Mouse (Mus musculus) cerebellum, adult 9-10 months (tissue): ENCODE measurements around the gene U2surp.

Experiments
- DNase-seq: peaks from one replicate; pipeline ENCODE4 v3.0.0; 2022

The U2surp gene

DNA sequence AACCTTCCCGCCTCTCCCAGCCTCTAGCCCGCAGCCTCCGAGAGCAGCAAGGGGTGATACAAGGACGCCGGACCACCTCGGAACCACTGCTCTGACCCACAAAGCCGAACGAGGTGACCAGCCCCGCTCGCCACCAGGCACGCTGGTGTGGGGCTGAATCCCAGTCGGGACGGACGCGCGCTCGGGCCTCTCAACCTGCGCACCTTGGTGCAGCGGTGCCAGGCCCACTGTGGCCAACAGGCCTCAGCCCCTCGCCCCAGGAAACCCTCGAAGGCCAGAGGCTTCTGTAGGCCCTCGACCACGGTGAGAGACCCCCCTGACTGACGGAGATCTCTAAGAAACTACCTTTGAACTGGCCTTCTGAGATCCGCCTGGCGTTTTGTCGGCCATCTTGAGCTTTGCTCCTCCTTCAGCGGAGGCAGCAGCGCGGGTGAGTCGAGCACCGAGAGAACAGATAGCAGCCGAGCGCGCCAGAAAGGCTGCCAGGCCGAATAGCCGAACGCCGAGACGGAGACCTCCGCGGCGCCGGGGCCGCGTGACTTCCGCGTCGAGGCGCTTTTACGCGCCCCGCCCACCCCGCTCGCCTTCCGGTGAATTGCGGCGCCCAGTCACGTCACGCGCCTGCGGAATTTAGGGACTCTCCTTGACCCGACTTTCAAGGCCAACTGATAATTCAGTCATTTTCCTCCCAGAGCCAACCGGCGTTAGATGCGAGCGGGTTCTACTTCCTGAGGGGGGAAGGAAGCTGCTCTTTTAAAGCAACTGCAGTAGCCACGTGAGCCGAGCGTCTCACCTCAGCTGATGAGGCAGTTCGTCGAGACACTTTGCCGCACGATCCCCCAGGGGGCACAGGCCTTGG is at the start of gene U2surp:
Gene U2surp (minus strand): TSS at position 525 of the 859 bp plus-strand sequence.
- peak; percentile 95 for DNase-seq

DNA sequence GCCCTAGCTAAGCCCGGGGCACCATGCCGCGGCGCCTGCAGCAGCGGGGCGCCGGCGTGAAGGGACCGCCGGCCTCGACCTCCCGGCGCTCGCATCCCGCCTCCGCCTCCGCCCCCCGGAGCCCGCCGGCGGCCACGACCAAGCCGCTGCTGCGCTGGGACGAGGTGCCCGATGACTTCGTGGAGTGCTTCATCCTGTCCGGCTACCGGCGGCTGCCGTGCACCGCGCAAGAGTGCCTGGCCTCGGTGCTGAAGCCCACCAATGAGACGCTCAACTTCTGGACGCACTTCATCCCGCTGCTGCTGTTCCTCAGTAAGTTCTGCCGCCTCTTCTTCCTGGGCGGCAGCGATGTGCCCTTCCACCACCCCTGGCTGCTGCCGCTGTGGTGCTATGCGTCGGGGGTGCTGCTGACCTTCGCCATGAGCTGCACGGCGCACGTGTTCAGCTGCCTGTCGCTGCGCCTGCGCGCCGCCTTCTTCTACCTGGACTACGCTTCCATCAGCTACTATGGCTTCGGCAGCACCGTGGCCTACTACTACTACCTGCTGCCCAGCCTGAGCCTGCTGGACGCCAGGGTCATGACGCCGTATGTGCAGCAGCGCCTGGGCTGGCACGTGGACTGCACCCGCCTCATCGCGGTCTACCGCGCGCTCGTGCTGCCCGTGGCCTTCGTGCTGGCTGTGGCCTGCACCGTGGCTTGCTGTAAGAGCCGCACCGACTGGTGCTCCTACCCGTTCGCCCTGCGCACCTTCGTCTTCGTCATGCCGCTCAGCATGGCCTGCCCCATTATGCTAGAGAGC is 48.3 kb upstream of the U2surp start:
- DNase-seq = peak; percentile 76

DNA sequence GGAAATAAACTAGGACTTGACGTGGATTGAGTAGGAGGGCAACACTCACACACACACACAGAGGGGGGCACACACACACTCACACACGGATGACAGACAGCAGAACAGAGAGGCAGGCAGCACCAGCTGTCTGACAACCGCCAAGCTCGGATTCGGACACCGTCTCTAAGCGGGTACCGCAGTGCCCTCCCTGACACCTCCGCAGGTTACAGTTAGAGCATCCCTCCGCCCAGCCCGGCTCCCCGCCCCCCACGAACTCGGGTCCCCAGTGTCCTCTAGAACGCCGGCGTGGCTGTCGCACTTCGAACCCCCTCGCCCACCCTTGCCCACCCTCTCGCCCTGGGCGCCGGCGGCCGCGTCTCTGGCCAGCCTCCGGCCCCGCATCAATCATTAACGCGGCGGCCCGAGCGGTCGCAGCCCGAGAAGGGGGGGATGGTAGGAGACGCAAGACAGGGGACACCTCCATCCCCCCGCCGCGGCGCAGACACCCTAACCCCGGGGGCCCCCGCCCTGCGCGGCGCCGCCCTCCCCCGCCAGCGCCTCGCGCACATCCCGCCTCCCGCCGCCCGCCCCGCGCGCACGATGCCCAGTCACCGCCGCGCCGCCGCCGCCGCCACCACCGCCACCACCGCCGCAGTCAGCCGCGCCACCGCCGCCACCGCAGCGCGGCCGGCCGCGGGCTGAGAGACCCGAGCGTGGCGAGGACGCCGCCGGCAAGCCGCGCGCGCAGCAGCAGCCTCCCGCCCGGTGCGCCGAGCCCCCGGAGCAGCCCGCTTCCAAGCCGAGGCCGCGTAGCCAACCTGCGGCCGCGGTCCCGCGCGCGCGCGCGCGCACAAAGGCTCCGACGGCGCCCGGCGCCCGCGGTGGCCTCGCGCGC is 47.5 kb upstream of the U2surp start, which contains the start of gene Paqr9:
Gene Paqr9 (plus strand): TSS at position 599 of the 877 bp plus-strand sequence.
- DNase-seq = peak; percentile 76

DNA sequence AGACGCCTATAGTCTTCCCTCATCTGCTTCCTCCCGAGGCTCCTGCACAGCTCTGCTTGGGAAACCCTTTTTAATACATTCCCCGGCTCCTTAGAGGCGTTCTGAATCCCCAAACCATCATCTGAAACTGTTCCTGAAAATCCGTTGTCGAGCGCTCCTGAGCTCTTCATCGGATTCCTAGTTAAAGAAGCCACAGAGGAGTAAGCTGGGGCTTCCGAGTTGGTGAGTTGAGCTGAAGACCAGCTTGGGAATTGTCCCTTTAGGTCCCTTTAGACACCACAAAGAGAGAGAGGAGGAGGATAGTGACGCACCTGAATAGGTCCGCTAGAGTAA is 46.9 kb upstream of the U2surp start:
- DNase-seq = no peak

DNA sequence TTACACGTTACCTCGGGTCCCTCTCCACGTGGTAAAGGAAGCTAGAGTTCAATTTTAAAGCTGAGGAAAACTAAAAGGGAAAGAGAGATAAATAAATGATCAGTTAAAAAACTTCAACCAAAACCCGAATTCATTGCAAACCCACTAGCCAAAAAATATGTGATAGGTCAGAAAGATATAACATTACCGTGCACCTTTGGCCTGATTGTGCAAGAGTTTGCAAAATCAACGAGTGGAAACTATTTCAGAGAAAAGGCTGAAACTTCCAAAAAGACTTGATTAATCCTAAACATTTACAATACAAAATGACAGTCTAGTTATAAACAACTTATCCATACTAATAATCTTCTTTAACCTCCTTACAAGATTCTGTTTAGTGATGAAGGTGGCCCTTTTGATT is 45.9 kb upstream of the U2surp start:
- DNase-seq = no peak

DNA sequence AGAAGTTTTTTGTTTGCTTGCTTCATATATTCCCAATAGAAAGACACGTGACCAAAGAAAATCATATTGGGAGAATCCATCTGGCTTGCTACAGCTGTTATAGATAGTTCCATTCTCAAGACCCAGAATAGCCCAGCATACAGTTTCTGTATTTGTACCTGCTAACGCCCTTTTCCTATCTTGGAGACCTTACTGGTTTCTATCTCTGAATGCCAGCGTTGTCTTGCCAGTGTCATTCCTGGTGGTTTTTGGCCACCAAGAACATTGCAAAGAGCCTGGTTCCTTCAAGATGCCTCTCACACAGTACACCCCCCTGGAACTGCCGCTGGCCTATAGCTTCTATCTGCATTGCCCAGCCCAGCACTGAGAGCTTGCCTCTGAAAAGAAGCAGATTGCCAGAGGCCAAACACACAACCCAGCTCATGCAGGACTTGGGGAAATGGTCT is 44.3 kb upstream of the U2surp start:
- DNase-seq = no peak

DNA sequence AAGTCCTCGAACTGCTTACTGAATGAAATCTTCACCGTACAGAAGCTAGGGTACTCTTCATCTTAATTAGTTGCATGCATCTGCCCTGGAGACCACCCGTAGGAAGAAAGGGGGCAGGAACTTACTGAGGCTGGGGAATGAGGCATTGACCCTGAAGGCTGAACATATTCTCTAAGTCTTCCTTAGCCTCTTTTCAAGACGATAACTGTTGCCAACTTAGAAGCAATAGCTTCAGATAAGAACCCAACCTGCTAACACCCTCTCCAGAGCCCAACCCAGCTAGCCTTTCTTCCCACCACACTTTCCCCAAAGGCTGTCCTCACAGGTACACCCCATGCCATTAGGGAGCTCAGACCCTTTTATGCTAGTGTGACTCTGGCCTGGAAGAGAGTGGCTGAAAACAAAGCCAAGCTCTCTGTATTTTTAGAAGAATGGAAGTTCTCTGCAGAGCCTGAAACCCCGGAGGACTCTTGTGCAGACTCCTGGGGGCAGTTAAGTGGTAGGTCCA is 43.5 kb upstream of the U2surp start:
- no peak for DNase-seq

DNA sequence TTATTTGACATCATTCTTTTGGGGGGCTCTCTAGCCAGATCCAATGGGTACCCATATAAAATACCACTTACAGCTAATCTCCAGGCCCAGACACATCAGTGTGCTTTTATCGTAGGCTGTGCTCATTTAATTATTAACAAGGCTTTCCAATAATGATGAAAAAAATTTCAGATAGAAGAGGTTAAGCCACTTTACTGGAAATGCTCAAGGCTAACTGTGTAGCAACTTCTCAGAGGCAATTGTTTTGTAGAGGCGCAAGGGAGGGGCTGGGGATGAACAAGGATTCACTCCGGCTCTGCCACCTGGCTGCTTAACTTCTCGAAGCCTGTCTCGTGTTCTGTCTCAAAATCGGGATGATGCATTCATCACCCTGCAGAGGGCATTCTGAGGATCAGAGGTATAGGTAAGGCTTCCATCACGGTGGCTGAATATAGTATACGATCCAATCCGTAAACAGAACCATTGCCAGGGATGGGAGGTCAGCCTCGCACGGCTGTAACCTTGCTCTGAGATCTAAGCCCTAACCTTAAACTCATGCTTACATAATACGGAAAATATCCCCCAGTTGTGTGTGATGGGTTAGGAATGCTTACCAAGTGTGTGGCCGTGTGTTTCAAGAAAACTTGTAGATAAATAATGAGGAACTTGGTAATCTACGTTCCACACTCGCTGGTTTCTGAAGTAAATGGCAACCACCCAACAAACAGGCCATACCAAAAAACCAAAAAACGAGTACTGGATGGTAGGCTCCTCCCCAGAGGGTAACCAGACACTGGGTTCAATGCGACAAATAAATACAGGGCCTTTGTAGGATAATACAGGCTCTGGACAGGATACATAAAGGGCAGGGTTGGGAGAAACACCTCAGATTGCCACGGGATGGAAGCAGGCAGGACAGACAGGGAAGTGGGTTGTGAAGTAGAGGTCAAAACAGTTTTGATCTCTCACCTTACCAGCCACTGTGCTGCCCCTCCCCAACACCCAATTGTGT is 42.7 kb upstream of the U2surp start:
- no peak for DNase-seq

DNA sequence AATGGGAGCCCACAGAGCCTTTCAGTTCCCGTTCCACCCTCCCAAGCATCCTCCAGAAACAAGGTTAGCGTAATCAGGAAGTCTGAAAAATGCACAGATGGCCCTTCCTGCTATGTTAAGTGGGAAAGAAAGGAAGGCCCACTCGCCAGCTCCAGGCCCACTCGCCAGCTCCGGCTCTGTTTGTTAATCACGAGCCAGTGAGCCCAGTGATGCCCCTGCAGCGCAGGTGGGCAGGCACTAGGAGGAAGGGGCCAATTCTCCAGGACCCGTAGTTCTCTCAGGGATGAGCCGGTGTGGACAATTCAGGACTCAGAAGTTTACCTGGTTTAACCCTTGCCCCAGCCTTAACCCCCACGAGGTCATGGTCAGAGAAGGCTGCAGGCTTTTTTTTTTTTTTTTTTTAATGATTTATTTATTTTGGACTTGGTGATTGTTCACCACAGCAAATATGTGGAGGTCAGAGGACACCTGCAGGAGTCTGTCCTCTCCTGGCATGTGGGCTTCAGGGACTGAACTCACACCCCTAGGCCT is 40.4 kb upstream of the U2surp start:
- peak; percentile 77 for DNase-seq

DNA sequence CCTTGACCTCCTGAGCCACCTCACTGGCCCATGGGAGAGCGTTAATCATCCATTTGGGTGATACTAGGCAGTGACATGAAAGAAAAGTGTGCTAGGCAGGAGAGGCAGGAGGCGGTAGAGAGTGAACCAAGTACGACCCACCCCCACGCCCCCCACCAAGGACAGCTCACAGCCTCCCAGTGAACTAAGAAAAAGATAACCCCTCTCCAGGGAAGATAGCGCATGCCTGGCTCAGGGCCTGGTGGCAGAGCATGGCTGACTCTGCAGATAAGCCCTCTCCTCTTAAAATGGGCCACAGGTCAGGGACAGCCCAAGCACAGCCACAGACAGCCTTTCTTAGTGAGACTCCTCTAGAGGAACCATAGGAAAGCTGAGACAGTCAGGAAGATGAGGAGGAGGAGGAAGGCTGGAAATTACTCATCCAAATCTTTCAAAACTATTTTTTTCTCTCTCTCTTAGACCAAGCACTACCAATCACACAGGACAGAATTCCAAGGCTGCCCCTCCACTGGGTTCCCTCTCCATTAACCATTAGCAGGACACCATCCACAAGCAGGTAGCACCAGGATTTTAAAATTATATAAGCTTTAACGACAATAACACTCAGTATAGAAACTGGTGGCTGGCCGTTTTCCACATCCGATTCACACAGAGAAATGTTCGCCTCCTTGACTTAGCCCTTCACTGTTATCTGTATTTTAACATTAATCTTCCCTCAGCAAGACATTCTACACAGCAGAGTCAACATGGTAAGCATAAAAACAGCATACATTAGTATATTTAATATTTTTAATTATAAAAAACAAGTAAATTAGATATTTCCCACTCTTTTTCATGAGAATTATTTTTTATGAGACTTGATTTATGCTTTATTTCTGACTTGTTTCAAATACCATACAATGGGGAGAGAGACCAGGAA is 39.3 kb upstream of the U2surp start:
- DNase-seq = no peak

DNA sequence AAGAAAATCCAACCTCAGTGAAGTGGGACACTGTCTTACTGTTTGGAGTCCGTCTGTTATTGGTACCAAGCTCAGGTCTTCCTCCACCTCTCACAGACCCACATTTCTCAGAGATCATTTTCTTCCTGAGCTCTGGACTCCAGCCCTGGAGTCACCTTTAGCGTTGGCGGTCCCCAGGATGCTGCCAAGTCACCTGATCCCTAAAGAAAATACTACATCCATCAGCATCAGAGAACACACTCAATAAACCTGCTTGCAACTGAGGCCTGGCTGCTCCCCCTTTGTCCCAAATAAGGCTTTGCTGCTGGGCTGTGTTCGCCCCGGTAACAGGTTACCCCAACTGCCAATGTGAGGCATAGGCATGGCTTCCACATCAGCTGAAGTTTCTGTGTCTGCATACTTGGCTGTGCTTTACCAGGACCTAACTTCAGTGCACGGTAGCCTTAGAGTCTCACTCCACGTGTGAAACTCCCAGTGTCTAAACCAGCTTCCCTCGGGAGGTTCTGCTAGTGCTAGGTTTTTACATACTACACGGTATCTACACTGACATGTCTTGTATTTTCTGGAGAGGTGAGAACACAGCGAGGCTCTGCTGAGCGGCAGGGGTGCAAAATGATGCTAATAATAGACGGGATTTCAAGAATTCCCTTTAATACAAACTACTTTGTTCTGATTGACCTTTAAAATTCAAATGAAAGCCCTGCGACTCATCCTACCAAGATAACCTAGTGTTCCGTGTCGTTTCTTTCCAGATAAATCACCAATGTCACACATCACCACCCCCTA is 38.0 kb upstream of the U2surp start:
- no peak for DNase-seq

DNA sequence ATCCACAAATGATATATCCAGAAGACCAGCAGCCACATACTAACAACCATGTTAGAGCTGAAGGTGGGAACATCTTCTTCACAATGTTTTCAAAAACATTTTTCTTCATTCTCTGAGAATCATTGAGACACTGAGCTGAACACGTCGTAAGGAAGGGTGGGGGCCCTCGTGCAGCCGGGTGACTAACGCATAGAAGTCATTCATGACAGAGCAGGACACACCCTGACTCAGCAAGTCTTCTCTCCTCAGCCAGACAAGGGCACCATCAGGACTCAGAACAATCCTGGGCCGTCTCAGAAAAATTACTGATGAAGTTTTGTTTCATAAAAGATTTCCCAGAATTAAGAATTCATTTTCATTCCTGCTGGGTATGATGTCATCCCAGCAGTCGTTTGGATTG is 34.9 kb upstream of the U2surp start:
- DNase-seq = no peak

DNA sequence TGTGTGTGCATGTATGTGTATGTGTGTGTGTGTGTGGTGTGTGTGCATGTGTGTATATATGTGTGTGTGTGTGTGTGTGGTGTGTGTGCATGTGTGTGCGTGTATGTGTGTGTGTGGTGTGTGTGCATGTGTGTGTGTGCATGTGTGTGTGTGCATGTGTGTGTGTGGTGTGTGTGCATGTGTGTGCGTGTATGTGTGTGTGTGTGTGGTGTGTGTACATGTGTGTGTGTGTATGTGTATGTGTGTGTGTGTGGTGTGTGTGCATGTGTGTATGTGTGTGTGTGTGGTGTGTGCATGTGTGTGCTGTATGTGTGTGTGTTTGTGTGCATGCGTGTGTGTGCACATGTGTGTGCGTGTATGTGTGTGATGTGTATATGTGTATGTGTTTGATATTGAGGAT is 32.8 kb upstream of the U2surp start:
- DNase-seq = no peak

DNA sequence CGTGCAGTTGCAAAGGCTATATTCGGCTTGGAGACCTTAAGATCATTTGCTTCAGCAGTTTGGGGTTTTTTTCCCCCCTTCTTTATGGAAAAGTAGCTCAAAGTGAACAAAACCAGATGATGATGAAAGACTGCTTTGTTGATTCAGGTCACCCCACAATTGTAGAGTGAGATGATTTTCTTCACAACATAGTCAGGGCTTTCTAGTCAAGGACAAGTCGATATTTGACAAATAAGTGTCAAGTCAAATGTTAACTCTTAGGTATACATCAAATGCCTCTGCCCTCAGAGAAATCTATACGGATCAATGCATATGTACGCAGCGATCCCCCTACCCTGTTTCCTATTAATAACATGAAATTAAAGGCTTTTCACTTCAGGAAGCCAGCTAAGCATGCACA is 30.7 kb upstream of the U2surp start:
- no peak for DNase-seq

DNA sequence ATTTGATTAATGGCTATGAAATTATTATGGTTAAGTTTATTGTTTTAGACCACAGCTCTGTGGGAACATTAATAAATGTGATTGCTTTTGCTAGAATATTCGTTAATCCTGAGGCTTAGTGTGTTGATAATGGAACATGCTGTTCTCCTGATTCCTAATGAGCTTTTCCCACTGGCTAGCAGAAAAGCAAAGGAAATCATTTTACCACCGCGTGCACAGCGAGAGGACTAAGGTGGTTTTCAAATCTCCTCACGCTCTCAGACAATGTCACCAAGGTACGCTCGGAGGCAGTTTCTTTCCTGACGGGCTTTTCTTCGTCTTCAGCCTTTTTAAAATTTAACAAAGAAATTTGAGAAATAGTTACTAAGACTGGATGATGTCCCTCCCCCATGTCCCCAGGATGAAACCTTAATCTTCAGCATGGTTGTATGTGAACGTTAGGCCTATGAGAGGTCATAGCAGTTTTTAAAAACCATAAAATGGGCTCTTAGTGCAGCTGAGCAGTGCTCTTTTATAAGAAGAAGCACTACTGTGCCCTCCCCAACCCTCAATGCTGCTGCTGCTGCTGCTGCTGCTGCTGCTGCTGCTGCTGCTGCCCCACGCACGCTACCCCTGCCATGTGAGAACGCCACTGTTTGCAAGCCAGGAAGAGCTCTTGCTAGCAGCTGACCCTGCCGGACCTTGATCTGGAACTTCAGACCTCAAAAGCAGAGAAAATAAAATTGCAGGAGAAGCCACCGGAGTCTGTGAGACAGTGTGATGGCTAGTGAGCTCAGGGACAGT is 30.0 kb upstream of the U2surp start:
- no peak for DNase-seq

DNA sequence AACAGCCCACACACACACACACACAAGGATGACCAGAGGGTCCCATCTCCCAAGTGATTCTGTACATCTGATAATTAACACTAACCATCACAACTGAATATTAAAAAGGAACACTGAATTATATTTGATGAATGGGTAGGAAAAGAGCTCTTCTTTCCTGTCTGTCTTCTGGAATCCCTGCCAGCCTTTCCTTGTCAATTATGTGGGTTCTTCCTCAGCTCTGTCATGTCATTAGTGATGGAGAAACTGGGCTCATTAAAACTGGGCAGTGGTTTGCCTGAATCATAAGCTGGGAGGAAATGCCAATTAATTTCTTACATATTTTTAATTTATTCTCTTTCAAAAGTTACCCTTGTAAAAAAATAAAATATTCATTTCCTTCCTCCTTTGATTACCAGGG is 29.4 kb upstream of the U2surp start:
- no peak for DNase-seq

DNA sequence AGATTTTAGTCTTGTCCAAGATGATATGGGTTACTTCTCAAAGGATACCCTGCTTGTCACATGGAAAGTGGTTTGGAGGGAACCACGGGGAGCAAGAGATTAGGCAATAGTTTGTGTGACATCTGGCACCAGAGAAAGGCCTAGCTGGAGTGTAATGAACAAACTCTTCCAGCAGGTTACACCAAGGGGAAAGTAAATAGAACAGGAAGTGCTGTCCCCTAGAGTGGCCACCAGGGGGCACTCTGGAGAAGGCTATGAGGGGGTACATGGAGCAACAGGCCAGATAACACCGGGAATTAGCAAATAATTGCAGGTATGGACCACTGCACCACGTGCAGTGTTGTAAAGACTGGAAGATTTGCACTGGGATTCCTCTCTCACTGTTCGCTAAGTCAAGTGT is 28.7 kb upstream of the U2surp start:
- peak; percentile 80 for DNase-seq

DNA sequence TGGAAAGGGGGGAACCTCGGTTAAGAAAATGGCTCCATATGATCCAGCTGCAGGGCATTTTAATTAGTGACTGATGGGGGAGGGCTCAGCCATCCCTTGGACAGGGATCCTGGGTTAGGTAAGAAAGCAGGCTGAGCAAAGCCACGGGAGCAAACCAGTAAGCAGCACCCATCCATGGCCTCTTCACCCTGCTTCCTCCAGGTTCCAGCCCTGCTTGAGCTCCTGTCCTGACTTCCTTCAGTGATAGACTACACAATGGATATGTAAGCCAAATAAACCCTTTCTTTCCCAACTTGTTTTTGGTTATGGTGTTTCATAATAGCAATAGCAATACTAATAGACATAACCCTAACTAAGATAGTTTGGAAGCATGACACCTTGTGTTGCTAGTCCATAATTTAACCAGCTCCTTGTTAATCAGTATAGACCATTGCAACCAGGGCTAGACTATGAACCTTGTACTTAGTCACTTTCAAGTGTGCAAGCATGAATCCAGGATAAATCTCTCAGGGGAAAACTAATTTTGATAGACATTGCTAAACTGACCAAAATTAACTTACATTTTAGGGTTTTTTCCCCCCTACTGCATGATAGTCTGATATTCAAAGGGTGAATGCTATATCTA is 27.5 kb upstream of the U2surp start:
- DNase-seq = no peak
